Mouse (Mus musculus) heart, embryonic 16.5 days (tissue): ENCODE results near the gene Gm49673. TPM values are rescaled to one million over a fixed set of nuclear protein-coding genes. Genes with fewer than 3 reads are reported as not detected.
"Not testable (repeated sequence)": the region's sequence is repeated elsewhere in the genome, so short reads cannot be mapped to it uniquely, and the experiment has no call there.

ENCODE experiments used
- ATAC-seq: fragments of 200-750 bp; cut with Nextera tagmentation; replicated peaks from 2 replicates; pipeline ENCODE4 v1.8.0; 2017; ENCODE audit warnings: moderate number of reproducible peaks; ENCODE audit not compliant: insufficient read depth, low FRiP score; ENCODE audit errors: extremely low read depth
- H3K27ac ChIP-seq: fragments of 300-500 bp; sonication (generic); 2 replicates; pipeline ENCODE4 v1.5.1; 2014; ENCODE audit warnings: mild to moderate bottlenecking, low read length, control low read depth, moderate library complexity
- H3K27me3 ChIP-seq: fragments of 300-500 bp; sonication (generic); 2 replicates; pipeline ENCODE4 v1.6.1; 2014; ENCODE audit warnings: low read length, mixed read lengths; ENCODE audit not compliant: control insufficient read depth, insufficient read depth
- H3K36me3 ChIP-seq: fragments of 300-500 bp; sonication (generic); 2 replicates; pipeline ENCODE4 v1.6.1; 2014; ENCODE audit not compliant: control insufficient read depth, insufficient read depth
- H3K4me1 ChIP-seq: fragments of 300-500 bp; sonication (generic); 2 replicates; pipeline ENCODE4 v1.6.1; 2014; ENCODE audit warnings: low read length, mixed read lengths; ENCODE audit not compliant: control insufficient read depth, insufficient read depth
- H3K4me2 ChIP-seq: fragments of 300-500 bp; sonication (generic); 2 replicates; pipeline ENCODE4 v1.6.1; 2014; ENCODE audit warnings: low read depth, mild to moderate bottlenecking, control low read depth, low read length
- H3K4me3 ChIP-seq: fragments of 300-500 bp; sonication (generic); 2 replicates; pipeline ENCODE4 v1.5.1; 2014; ENCODE audit warnings: mild to moderate bottlenecking, control low read depth, low read length
- H3K9ac ChIP-seq: fragments of 300-500 bp; sonication (generic); 2 replicates; pipeline ENCODE4 v1.6.1; 2014; ENCODE audit warnings: low read length, control low read depth
- H3K9me3 ChIP-seq: fragments of 300-500 bp; sonication (generic); replicated peaks from 2 replicates; pipeline ENCODE4 v1.6.1; 2016; ENCODE audit warnings: low read length; ENCODE audit not compliant: control insufficient read depth
- WGBS: fragments of 180-500 bp; shearing (Covaris S2); extraction: QIAGEN DNeasy Blood & Tissue Kit; methylation state at CpG from one replicate; pipeline ENCODE4 v1.1.7; 2014; 5-methylcytosine and 5-hydroxymethylcytosine counted together
- polyA plus RNA-seq: library from polyadenylated mRNA; unstranded; fragments of >200 nt; fragmentation: Nextera tagmentation; extraction: Ambion mirVana; gene quantifications from 2 replicates; pipeline ENCODE4 v1.2.1, GENCODE M21; 2015

Gm49673 gene
- polyA plus RNA-seq: not detected in 2 replicates

DNA sequence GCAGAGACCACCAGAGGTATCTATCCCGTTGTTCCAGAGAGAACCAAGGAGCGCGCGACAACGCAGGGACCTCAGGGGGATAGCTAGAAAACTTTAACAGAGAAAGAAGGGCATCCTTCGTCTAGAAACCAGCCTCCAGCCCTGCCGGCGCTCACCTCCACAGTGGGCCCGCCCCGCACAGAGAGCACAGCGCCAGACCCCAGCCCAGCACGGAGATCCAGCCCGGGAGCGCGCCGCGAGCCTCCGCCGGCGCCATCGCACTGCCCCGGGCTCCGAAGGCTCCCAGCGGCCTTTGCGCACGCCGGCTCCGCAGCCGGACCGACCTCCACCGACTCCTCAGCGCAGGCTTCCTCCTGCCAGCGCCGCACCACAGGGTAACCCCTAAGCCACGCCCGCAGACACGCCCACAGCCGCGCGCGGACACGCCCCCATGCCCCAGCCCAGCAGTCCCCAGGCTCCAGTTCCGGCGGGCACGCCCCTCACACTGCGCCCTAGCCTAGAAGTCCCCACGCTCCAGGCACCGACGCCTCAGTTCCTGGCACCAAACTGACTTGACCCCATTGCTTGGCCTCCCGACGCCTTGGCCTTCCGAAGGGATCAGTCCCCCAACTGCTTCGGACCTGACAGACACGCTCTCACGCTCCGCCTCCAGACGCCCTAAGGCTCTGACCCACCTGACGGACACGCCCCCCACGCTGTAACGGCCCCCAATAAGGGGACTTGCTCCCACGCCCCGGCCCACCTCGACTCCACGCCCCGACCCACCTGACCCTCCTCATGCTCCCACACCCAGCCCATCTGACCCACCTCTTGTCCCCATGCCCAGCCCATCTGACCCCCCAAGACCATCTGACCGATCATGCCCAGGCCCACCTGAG is at the start of gene Gm49673, which contains the start of gene Rnaset2a:
TSS of gene Gm49673 (minus strand) at position 350 of the 878 bp plus-strand sequence.
TSS of gene Rnaset2a (minus strand) at position 659 of the 878 bp plus-strand sequence.
- H3K36me3 ChIP-seq, H3K9me3 ChIP-seq, H3K27me3 ChIP-seq, H3K4me1 ChIP-seq: not testable (repeated sequence)
- Histone ChIP-seq H3K4me3 (peak within 1 kb of the TSS; percentile 65), H3K27ac (peak within 1 kb of the TSS; percentile 70), H3K4me2 (peak within 1 kb of the TSS; percentile 58), H3K9ac (peak within 1 kb of the TSS; percentile 81)
- peak; percentile 99 for ATAC-seq
- under 1% methylated on average over 25 of the region's 67 CpGs for WGBS

DNA sequence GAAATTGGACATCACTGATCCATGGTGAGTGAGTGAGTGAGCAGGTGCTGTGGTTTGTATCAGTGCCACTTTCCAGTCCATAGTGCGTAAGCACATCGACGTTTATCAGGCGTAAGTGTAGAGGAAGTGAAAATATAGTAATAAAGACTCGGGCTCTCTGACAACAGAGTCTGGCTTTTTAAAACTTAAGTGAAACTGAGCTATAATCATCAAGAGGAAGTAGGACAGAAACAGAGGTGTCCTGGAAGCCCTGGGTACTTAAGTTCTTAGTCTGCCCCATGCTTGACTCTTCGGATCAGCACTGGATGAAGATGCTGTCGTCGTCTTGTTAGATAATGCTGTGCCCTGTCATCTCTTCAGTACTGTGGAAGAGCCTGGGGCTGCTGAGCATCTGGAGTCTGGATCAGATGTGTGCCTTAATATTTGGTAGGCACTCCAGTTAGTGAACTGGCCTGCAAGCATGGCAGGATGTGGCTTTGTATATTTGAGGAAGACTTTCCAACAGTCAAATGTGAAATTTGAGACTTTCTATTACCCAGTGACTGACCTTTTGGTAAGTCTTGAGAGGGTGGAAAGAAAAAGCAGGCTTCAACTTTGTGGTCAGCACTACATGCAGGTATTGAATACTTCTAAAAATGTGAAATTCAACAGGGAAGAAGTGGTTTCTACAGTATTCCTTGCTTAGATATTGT is 48.2 kb upstream of the Gm49673 start:
- H3K4me3 ChIP-seq: no peak overlapping the region
- H3K27ac ChIP-seq: no peak overlapping the region
- H3K9ac ChIP-seq: no peak overlapping the region
- no peak overlapping the region for H3K4me2 ChIP-seq
- H3K9me3 ChIP-seq: no peaks in the 10 kb centered on the region
- 73% methylated on average over 8 of the region's 8 CpGs for WGBS
- H3K36me3 ChIP-seq: peaks cover 14% of the 10 kb centered on the region
- H3K4me1 ChIP-seq: peaks cover 7% of the 10 kb centered on the region
- no peak for ATAC-seq
- no peaks in the 10 kb centered on the region for H3K27me3 ChIP-seq

DNA sequence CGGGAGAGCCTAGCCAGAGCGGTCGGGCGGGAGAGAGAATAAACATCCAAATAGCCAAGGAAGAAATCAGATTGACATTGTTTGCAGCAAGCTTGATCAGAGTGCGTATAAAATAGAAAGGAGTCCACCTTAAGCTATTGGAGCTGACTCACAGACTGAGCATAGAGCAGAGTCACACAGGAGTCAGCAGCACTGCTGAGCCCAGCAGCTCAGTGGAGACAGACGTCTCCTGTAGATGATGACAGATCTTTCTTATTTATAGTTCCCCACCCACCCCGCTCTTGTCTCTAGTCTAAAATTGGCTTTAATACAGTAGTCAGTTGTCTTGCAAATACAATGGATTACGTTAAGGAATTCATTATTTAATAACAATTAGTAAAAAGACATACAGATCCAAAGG is 46.1 kb upstream of the Gm49673 start:
- H3K9me3 ChIP-seq: no peaks in the 10 kb centered on the region
- peak overlapping the region; percentile 71 for H3K27ac ChIP-seq

DNA sequence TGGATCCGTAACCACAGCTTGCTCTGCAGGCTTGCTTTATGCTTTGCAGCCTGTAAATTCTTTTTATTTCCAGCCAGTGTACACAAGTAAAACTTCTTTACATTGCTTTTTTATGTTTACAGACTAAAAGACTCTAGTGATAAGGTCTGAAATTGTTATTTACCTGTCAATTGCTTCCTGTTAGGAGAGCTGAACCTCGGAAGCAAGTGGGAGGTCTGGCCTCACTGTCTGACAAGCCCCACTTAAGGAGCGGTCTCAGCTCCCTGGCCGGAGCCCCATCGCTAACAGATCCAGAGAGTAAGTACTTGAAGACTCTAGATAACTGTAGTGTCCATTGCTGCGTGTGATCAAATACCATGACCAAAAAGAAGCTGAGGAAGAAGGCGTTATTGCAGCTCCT is 36.6 kb upstream of the Gm49673 start:
- Histone ChIP-seq H3K9me3 (no peaks in the 10 kb centered on the region), H3K36me3 (peaks cover 28% of the 10 kb centered on the region), H3K4me2 (no peak overlapping the region), H3K27me3 (no peaks in the 10 kb centered on the region), H3K4me1 (peaks cover 13% of the 10 kb centered on the region), H3K9ac (no peak overlapping the region), H3K4me3 (no peak overlapping the region), H3K27ac (peak overlapping the region; percentile 38)
- 43% methylated on average over 7 of the region's 7 CpGs for WGBS
- no peak for ATAC-seq

More for the DNA sequence above, 46.1 kb upstream of the Gm49673 start:
- Histone ChIP-seq H3K9ac (no peak overlapping the region), H3K27me3 (no peaks in the 10 kb centered on the region), H3K4me1 (peaks cover 7% of the 10 kb centered on the region), H3K36me3 (peaks cover 17% of the 10 kb centered on the region), H3K4me3 (no peak overlapping the region), H3K4me2 (no peak overlapping the region)
- 63% methylated on average over 8 of the region's 8 CpGs for WGBS
- 0 out of 2 replicates have a peak, but pooled peaks have one; percentile 45 for ATAC-seq

DNA sequence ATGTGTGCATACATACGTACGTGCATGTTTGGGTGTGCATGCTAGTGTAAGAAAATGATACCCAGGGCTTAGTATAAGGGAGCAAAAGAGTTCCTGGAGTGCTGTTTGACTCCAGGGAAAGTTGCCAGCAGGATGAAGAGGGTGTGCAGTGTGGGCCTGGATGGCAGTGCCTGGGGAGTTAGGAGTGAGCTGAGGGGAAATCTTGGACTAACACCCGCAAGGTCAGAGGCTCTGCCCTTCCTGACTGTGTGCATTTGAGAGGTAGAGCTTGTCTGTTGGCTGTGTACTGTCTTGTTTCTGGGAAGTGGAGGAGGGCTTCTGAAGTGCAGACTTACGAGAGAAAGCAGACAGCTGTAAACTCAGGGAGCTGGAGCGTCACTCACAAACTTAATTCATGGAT is 36.2 kb upstream of the Gm49673 start:
- Histone ChIP-seq H3K36me3 (peaks cover 28% of the 10 kb centered on the region), H3K9ac (no peak overlapping the region), H3K27ac (peak overlapping the region; percentile 38), H3K4me3 (no peak overlapping the region), H3K9me3 (no peaks in the 10 kb centered on the region), H3K4me1 (peaks cover 13% of the 10 kb centered on the region), H3K27me3 (no peaks in the 10 kb centered on the region), H3K4me2 (no peak overlapping the region)
- 59% methylated on average over 5 of the region's 5 CpGs for WGBS
- ATAC-seq: peak; percentile 52; the same call in 1 of the 2 replicates

DNA sequence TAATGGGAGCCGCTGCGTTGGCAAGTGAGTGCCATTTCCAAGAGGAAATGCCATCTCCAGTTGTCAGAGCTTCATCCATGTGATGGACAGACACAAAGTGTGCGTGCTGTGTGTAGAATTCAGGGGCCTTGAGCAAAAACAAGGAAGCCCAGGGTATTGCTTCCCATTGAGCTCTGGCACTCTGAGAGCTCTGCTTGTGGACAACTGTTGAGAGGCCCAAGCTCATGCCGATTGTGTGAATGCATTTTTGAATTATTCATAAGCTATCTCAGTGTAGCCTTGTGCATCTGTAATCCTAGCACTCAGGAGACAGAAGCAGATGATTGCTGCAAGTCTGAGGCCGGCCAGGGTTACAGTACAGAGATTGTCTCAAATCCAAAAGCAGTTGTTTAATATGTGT is 29.5 kb upstream of the Gm49673 start:
- Histone ChIP-seq H3K4me1 (no peaks in the 10 kb centered on the region), H3K9me3 (no peaks in the 10 kb centered on the region)
- 95% methylated on average over 5 of the region's 5 CpGs for WGBS

DNA sequence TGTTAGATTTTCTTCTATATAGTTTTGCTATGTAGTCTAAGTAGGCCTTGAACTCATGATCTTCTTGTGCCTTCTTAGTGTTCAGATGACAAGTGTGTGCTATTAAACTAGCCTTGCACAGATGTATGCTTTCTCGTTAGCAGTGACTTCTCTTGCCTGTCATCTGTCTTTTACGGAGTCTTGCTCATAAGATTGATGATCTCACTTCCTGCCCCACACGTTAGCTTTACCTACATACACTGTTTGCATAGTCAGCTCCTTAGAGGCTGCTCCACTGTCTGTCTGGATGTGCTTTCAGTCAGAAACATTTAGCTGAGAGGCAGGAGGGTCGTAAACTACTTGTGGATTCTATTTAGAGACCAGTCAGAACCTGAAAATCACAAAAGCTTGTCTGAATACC is 23.5 kb upstream of the Gm49673 start:
- Histone ChIP-seq H3K36me3 (peaks cover 47% of the 10 kb centered on the region), H3K27ac (no peak overlapping the region), H3K9ac (no peak overlapping the region), H3K27me3 (no peaks in the 10 kb centered on the region), H3K9me3 (no peaks in the 10 kb centered on the region), H3K4me2 (no peak overlapping the region), H3K4me3 (no peak overlapping the region), H3K4me1 (no peaks in the 10 kb centered on the region; the same call in 1 of the 2 replicates)
- ATAC-seq: no peak
- WGBS: 61% methylated on average over 4 of the region's 4 CpGs

More for the DNA sequence above, 29.5 kb upstream of the Gm49673 start:
- H3K27me3 ChIP-seq: no peaks in the 10 kb centered on the region
- H3K9ac ChIP-seq: no peak overlapping the region
- H3K4me3 ChIP-seq: no peak overlapping the region
- ATAC-seq: no peak
- H3K27ac ChIP-seq: no peak overlapping the region
- H3K4me2 ChIP-seq: no peak overlapping the region
- H3K36me3 ChIP-seq: peaks cover 46% of the 10 kb centered on the region

DNA sequence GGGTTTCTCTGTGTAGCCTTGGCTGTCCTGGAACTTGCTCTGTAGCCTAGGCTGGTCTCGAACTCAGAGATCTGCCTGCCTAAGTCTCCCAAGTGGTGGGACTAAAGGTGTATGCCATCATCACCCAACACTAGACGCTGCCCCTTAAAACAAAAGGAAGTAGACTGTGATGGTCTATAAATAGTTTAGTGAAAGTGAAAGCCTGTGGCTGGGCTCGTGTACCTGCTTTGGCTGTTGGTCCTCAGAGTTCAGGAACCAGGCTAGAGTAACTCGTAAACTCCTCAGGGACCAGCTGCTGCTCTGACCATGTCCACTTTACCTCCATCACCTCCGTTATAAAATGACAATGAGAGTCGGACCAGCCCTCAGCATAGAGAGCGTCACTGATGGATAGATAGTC is 22.7 kb upstream of the Gm49673 start:
- H3K4me2 ChIP-seq: no peak overlapping the region
- no peaks in the 10 kb centered on the region for H3K9me3 ChIP-seq
- H3K4me1 ChIP-seq: no peaks in the 10 kb centered on the region; the same call in 1 of the 2 replicates

DNA sequence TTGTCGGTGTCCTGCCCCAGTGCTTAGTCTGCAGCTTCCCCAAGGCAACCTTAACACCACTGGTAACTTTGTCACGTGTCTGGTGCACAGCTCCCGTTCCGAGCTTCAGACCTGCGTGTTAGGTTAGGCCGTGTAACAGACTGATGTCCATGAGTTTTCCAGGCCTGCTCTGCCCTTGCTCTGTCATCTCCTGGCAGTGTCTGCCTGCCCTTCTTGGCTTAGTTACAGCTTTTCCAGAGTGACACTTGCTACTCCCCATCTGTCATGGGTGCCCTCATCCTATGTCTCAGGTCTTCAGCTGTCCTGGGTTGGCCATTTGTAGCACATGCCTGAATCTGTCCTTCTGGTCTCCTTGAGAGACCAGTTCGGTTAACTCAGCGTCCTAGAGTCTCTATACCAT is 19.8 kb upstream of the Gm49673 start:
- H3K27me3 ChIP-seq, H3K9me3 ChIP-seq, ATAC-seq, H3K4me3 ChIP-seq, H3K27ac ChIP-seq, H3K4me1 ChIP-seq, H3K9ac ChIP-seq, H3K4me2 ChIP-seq: not testable (repeated sequence)
- peaks cover 20% of the 10 kb centered on the region for H3K36me3 ChIP-seq
- 66% methylated on average over 5 of the region's 8 CpGs for WGBS

More for the DNA sequence above, 22.7 kb upstream of the Gm49673 start:
- H3K9ac ChIP-seq: no peak overlapping the region
- WGBS: 68% methylated on average over 7 of the region's 7 CpGs
- no peaks in the 10 kb centered on the region for H3K27me3 ChIP-seq
- no peak overlapping the region for H3K27ac ChIP-seq
- no peak overlapping the region for H3K4me3 ChIP-seq
- ATAC-seq: no peak
- peaks cover 40% of the 10 kb centered on the region for H3K36me3 ChIP-seq
